Mouse (Mus musculus): ENCODE data around the gene Slc12a4.
"Not testable (repeated sequence)": the region's sequence is repeated elsewhere in the genome, so short reads cannot be mapped to it uniquely, and the experiment has no call there.

Slc12a4 gene

DNA sequence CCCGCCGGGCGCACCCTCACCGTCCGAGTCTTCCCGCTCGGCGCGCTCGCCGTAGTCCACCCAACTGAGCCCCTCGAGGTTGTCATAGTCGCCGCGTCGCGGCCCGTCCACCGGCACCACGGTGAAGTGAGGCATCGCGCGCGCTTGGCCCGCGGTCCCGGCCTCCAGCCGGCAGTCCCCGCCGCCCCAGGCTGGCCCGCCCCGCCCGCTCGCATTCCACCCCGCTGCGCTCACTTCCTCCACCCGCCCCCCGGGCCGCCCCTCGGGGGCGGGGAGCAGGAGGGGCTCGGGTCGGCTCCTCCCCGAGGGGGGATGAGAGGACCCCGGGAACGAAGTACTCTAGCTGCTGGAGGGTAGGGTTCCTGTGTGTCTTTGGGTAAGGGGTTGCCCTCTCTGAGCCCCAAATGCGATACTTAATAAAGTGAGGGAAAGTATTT is at the start of gene Slc12a4:
TSS of gene Slc12a4 (minus strand) at position 193 of the 437 bp plus-strand sequence.
- DNase-seq (ENCODE audit: low spot score in 2 of 2): peak in 1 of 2 experiments; percentile 58

DNA sequence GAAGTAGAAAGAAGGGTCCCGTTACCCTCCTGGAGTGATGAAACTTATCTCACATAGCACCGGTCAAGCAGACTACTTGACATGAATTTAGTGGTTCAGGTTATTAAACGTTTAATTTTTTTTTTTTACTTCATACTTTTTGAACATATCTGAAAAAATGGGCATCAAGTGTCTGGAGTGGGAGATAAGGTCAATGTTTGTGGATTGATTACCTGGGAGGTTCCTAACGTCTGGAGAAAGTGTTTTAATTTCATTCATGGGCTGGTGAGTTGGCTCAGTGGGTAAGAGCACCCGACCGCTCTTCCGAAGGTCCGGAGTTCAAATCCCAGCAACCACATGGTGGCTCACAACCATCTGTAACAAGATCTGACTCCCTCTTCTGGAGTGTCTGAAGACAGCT is 46.3 kb upstream of the Slc12a4 start:
- DNase-seq (ENCODE audit: low spot score in 2 of 2): not testable (repeated sequence)

DNA sequence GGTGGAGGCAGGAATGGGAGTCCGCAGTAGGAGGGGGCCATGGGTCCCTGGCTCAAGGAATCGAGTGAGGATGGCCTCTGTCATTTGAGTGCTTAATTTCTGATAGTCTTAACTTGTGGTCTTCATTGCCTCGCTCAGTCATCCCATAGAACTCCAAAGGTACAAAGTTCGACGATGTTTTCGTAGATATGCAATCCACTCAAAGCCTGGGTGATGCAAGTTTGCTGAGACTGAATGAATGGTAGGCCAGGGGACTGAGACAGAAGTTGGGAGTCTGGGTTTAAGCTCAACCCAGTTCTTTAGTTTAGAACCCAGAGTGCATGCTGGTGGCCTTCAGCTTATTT is 45.7 kb upstream of the Slc12a4 start, which contains the start of gene Ddx28:
TSS of gene Ddx28 (minus strand) at position 240 of the 344 bp plus-strand sequence.
- DNase-seq (ENCODE audit: low spot score in 2 of 2): no peak

DNA sequence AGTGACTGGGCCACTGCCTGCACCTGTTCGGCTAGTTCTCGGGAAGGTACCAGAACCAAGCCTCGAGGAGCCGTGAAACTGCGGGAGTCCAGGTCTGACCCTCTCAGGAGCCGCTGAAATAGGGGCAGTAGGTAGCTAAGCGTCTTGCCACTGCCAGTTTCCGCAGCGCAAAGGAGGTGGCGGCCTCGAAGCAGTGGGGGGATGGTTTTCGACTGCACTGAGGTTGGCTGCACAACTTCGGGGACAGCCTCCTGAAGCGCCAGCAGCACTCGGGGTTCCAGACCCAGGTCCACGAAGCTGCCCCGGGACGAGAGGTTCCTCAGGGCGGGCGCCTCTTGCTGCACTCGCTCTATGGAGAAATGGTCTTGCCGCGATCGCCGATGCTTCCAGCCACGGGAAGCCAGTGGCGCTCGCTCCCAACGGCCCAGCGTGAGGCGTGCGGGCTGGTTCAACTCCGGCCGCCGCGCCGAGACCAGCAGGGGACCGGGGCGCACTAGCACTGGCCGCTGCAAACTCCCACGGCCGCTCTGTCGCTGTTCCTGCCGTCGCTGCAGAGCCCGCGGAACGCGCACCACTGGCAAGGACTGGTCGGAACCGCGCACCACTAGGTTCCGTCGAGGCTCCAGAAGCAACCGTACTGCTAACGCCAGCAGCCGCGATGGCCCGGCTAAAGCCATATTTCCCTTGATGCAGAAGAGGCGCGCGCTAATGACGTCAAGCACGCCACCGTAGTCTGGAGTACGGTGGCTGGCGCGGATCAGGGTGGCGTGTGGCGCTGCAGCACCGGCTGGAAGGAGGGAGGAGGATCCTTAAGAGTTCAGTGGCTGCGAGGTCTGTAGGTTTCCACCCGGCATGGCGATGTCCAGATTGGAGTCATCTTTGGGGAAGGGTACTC is 45.1 kb upstream of the Slc12a4 start:
- peak; percentile 81 to 92 for DNase-seq (ENCODE audit: low spot score in 2 of 2)

DNA sequence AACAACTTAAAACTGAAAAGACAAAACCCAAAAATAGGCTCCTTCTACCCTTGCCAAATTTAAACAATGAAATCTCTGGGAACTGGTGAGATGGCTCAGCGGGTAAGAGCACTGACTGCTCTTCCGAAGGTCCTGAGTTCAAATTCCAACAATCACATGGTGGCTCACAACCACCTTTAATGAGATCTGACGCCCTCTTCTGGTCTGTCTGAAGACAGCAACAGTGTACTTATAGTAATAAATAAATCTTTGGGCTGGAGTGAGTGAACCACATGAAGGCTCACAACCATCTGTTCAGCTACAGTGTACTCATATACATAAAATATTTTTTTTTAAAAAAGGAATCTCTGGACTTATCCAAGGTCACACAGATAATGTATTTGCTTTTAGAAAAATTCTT is 42.0 kb upstream of the Slc12a4 start:
- not testable (repeated sequence) for DNase-seq (ENCODE audit: low spot score in 2 of 2)

DNA sequence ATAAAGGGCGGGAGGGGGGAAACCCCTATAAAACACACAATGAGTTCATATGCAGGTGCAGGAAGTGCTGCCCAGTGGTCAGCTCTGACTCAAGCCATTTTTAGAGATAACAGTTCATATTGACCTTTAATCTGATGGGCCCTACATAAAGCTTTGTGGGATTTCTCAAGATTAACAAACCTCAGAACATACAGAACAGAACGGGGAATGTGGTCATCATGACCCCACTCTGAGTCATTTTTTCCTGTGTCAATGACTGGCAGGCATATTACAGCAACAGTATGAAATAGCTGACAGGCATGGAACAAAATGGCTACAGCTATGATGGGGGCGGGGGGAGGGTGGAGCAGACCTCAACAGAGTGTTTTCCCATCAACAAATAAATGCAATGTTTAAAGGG is 41.2 kb upstream of the Slc12a4 start:
- DNase-seq (ENCODE audit: low spot score in 2 of 2): no peak

DNA sequence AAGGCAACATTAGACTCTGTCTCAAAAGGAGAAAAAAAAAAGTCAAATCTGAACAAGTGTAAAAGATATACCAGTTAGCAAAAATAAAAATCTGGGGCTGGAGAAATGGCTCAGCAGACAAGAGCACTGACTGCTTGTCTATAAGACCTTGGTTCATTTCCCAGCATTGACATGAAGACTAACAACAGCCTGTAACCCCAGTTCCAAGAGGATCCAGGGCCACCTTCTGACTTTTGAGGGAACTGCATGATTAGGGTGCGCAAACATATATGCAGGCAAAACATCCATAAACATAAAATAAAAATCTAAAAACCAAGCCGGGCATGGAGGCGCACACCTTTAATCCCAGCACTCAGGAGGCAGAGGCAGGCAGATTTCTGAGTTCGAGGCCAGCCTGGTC is 40.5 kb upstream of the Slc12a4 start:
- no peak for DNase-seq (ENCODE audit: low spot score in 2 of 2)

DNA sequence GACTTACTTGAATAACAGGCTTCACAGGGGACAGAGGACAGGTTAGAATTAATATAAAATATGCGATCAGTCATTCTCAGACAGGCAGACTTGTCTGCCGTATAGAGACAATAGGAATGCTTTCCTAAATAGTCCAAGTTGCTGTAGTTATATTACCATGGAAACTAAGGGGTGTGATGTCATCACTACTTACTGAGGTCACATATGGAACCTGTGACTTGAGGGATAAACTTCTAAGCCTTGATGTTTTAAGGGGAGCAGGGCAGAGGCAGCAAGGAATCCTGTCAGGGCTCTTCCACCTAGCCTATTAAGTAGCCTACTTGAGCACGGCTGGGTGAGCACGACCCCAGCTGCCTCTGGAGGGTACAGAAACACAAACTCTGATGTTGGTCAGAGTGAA is 40.0 kb upstream of the Slc12a4 start, which contains the start of gene Dpep2nb:
TSS of gene Dpep2nb (minus strand) at position 101 of the 400 bp plus-strand sequence.
- no peak for DNase-seq (ENCODE audit: low spot score in 2 of 2)

DNA sequence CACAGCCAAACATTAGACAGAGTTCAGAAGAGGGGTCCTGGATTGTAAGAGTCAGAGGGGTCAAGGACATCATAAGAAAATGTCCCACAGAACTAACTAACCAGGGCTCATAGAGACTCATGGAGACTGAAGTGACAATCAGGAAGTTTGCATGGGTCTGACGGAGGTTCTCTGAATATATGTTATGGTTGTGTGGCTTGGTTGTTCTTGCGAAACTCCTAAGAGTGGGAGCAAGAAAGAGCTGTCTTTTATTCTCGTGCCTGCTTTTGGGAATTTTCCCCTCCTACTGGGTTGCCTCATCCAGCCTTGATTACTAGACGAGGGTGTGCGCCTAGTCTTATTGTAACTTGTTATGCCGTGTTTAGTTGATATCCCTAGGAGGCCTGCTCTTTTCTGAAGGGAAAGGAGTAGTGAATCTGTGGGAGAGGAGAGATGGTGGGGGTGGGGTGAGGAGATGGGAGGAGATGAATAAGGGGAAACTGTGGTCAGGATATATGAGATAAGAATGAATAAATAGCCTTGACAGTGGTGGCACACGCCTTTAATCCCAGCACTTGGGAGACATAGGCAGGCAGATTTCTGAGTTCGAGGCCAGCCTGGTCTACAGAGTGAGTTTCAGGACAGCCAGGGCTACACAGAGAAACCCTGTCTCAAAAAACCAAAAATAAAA is 38.8 kb upstream of the Slc12a4 start:
- DNase-seq (ENCODE audit: low spot score in 2 of 2): no peak

DNA sequence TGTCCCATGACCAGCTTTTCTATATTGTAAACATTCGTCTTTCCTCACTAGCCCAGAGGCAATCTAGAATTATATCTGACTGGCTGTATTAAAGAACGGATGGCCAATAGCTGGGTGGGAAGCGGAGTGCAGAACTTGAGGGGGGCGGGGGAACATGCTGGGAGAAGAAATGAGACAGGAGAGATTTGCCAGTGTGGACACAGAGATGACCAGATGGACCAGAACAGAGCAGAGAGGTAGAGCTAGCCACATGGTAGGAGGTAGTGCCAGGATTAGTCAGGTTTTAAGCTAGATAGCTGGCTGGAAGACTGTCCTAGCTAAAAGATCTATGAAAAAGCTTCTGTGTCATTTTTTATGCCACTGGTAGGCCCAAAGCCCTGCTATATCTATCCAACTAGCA is 36.0 kb upstream of the Slc12a4 start:
- no peak for DNase-seq (ENCODE audit: low spot score in 2 of 2)

DNA sequence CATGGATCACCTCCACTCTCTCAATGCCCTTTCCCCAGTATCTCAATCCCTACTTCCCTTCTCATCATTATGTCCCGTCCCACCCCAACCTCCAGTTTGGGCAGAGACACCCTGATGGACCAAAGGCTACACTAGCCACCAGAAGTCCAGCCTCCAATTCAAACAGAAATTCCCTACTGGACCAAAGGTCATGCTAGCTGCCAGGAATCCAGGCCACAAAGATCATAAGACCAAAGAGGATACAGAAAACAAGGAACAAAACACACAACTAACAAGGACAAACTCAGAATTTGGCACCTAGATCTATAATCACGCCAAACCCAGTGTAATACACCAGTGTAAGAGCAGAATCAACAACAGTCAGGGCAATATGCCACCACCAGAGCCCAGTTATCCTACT is 33.1 kb upstream of the Slc12a4 start:
- DNase-seq (ENCODE audit: low spot score in 2 of 2): no peak

DNA sequence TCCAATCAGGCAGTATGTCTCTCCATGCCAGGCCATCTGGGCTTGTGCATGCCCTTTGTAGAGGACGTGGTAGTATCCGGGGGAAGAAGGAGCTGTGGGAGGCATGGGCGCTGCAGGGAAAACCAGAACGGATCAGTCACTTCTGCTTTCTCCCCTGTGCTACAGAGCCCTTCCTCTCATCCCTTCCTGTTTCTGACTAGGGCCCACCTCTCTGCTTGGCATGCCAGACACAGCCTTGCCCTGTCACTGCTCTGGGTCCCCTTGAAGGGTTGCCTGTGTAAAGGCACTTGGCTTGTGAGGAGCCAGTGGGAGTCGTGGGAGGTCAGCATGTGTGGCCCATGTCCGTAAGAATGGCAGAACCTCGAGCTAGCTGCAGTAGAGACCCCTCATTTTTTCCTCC is 30.5 kb upstream of the Slc12a4 start:
- DNase-seq (ENCODE audit: low spot score in 2 of 2): no peak

DNA sequence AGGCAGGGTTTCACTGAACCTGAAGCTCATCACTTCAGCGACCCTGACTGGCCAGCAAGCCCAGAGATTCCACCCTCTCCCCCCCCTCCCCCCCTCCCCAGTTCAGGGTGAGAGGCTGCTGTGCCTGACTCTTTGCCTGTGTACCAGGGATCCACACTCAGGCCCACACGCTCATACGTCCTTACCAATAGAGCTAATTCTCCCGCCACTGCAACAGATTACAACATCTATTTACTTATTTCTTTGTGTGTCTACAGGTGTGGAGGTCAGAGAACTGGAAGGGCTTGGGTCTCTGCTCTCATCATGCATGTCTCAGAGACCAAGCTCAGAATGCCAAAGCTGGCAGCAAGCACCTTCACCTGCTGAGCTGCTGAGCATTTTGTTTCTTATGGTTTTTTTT is 27.3 kb upstream of the Slc12a4 start:
- no peak for DNase-seq (ENCODE audit: low spot score in 2 of 2)

DNA sequence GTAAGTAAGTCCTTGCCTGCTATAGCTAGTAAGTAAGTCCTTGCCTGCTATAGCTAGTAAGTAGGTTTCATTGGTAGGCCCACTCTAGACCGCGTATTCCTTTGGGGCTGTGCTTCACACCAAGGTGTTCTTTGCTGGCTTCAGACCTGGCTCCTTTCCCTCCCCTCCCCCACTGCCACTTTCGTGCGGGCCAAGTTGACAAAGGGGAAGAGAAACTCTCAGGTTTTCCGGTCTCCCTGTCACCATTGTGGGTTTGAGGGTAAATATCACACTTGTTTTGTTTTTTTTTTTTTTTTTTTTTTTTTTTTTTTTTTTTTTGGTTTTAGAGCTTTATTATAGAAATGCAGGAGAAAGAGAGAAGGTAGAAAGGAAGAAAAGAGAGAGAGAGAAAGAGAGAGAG is 26.6 kb upstream of the Slc12a4 start:
- DNase-seq (ENCODE audit: low spot score in 2 of 2): no peak

DNA sequence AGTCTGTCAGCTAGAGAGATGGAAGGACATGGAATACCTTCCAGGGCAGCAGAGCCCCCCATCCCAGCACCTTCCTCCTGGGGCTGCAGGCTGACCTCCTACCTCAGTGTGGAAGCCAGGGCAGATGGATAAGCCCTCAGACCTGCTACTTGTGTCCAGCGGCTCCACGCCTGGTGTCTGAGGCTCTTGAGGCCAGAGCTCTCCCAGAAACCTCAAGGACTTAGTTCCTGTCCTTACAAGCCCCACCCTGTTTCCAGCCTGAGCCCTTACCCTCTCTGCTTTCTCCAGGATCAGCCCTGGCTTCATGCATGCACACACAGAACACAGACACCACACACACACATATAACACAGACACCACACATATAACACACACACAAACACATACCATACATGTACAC is 25.6 kb upstream of the Slc12a4 start:
- no peak for DNase-seq (ENCODE audit: low spot score in 2 of 2)

DNA sequence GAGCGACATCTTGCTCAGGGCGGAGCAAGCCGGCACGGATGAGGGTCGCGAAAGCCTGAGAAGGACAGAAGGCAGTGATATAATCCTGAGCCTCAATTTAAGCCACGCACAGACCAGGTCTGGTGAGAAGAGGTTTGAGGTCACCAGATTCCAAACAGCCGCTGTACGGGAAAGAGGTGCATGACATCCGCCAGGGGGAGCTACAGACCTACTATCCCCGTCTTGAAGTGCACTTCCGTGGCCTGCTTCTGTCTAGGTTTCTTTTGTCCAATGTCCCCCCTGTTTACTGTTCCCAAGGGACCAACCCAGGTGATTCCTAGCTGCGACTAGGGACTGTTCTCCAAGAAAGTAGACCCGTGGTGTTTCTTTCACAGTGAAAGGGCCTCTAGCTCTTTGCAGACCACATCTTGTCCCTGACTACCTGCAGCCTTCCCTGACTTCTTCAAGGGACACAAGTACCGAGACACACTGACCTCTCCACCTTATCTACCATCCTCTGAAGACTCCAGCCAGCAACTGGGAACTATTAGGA is 25.0 kb upstream of the Slc12a4 start, which contains the start of gene Dus2:
TSS of gene Dus2 (plus strand) at position 482 of the 532 bp plus-strand sequence.
- peak; percentile 59 to 71 for DNase-seq (ENCODE audit: low spot score in 2 of 2)

DNA sequence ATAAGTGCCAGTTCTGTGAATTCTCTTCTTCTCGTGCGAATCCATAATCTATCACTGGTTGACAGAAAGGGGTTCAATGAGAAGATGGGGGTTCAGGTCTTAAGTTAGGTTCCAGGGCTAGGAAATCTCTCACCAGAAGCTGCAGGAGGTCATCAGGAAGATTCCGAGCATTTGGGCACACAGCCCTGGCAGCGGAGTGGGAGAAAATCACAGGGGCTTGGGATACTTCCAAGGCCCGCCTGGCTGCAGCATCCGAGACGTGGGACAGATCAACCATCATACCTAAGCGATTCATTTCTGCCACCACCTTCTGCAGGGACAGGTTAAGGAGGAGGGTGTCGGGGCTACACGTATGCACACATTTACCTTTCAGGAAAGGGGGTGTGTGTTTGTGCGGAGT is 22.6 kb upstream of the Slc12a4 start:
- DNase-seq (ENCODE audit: low spot score in 2 of 2): no peak

DNA sequence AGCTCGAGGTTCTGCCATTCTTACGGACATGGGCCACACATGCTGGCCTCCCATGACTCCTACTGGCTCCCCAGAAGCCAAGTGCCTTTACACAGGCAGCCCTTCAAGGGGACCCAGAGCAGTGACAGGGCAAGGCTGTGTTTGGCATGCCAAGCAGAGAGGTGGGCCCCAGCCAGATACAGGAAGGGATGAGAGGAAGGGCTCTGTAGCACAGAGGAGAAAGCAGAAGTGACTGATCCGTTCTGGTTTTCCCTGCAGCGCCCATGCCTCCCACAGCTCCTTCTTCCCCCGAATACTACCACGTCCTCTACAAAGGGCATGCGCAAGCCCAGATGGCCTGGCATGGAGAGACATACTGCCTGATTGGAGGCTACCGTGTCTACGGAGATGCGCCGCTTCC is 17.5 kb upstream of the Slc12a4 start:
- DNase-seq (ENCODE audit: low spot score in 2 of 2): not testable (repeated sequence)

DNA sequence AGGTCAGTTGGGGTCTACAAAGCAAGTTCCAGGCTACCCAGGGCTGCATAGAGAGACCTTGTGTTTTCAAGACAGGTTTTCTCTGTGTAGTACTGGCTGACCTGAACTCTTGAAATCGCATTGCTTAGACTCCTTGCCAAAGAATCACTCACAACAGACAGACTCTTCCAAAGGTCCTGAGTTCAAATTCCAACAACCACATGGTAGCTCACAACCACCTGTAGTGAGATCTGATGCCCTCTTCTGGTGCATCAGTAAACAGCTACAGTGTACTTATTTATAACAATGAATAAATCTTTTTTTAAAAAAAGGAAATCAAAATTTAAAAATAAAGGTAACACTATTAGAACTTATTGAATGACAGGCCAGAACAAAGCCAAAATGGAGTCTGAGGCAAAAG is 15.2 kb upstream of the Slc12a4 start:
- DNase-seq (ENCODE audit: low spot score in 2 of 2): no peak

DNA sequence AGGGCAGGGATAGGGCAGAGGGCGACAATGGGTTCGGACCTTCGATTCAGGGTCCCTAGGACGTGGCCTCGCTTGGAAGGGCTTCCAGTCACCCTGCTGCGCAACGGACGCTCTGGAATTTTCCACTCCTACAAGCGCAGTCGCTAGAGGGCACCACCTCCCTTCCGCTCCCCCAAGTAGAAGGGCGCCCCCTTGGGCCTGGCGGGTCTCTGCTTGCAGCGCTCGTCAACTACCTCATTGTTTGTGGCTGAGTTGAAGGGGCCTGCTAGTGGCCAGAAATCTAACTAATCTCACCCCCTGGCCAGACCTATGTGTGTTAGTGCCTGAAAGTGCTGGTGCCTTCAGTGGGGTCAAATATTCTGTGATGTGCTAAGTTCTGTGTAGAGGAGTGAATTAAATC is 13.4 kb upstream of the Slc12a4 start, which contains the start of gene Dpep3:
TSS of gene Dpep3 (minus strand) at position 105 of the 400 bp plus-strand sequence.
- no peak for DNase-seq (ENCODE audit: low spot score in 2 of 2)

DNA sequence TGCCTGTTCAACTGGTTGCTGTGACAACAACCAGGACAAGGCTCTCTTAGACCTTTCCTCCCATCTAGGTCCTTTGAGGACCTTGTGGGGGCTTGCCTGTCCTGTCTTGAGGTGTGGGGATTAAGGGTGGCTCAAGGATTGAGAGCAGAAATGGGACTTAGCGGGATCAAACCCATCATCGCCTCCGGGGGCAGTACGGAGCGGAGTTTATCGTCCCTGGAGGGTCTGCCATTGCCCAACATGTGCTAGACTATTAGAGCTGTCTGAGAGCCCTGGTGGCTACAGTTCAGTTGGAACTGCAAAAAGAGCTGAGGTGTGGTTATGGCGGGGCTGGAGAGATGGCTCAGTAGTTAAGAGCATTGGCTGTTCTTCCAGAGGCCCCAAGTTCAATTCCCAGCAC is 9.5 kb upstream of the Slc12a4 start:
- no peak for DNase-seq (ENCODE audit: low spot score in 2 of 2)

DNA sequence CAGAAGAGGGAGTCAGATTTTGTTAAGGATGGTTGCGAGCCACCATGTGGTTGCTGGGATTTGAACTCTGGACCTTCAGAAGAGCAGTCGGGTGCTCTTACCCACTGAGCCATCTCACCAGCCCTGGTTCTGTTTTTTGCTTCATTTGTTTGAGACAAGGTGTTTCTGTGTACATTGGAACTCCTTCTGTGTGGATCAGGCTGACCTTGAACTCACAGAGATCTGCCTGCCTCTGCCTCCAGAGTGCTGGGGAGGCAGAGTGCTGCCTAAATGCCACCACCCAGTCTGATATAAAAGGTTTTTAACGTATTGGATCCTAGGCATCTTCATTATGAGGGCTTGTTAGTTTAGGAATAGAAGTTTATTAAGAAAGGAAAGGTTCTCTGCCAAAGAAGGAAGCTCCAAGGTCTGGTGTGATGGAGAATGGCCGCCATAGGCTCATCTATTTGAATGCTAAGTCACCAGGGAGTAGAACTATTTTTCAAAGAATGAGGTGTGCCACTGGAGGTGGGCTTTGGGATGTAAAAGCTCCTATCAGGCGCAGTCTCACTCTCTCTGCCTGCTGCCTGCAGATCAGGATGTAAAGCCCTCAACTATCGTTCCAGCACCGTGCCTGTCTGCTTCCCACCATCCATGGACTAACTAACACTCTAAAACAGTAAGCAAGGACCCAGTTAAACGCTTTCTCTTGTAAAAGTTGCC is 5.3 kb upstream of the Slc12a4 start:
- DNase-seq (ENCODE audit: low spot score in 2 of 2): no peak

Data from cerebellum, postnatal 4 days (tissue).